7 mouse cellular contexts compared by ENCODE assay signal in genomic region chr13:37434137-37434772, GRCm38 (mm10).
DNase-seq lines count a peak whose midpoint lies in the region; ATAC-seq lines count a peak whose summit lies in the region.

No protein-coding gene starts in this region.

- peak overlapping the region; percentile 76 for H3K4me2 ChIP-seq in intestine, embryonic 14.5 days (ENCODE audit: low read length)

- peak overlapping the region; percentile 44 for H3K4me3 ChIP-seq in intestine, embryonic 14.5 days (ENCODE audit: low read depth, low read length)
- H3K4me3 ChIP-seq in megakaryocyte, embryonic 14.5 days (replicated peaks), result peak overlapping the region; percentile 91

- peak; percentile 53; the same call in 1 of the 2 replicates for ATAC-seq in intestine, embryonic 14.5 days (replicated peaks; ENCODE audit: low FRiP score, low TSS enrichment, low read depth)

- WGBS in intestine, embryonic 14.5 days, result under 1% methylated on average over 19 of the region's 19 CpGs

- H3K9ac ChIP-seq in intestine, embryonic 14.5 days (ENCODE audit: low read length), result peak overlapping the region; percentile 55

- H3K27me3 ChIP-seq in intestine, embryonic 14.5 days (replicated peaks; ENCODE audit: control insufficient read depth, insufficient read depth, low read length), result peaks cover 21% of the 10 kb centered on the region
- H3K27me3 ChIP-seq in megakaryocyte, embryonic 14.5 days (replicated peaks), result peaks cover 13% of the 10 kb centered on the region

- H3K27ac ChIP-seq in intestine, embryonic 14.5 days (ENCODE audit: low read depth), result peak overlapping the region; percentile 48

- H3K9me3 ChIP-seq in intestine, embryonic 14.5 days (ENCODE audit: control insufficient read depth, low read length), result no peaks in the 10 kb centered on the region
- no peaks in the 10 kb centered on the region; the same call in 1 of the 2 replicates for H3K9me3 ChIP-seq in megakaryocyte, embryonic 14.5 days

- intact Hi-C loops in left cerebral cortex, postnatal 10 days (cut with DNase I), result no loop called here

- H3K4me1 ChIP-seq in intestine, embryonic 14.5 days (replicated peaks; ENCODE audit: control insufficient read depth, insufficient read depth, low read length), result peaks cover 10% of the 10 kb centered on the region; the same call in 1 of the 2 replicates
- H3K4me1 ChIP-seq in megakaryocyte, embryonic 14.5 days, result peaks cover 35% of the 10 kb centered on the region

- DNase-seq in R1 (ENCODE audit: low read depth, low spot score), result peak; percentile 78
- DNase-seq in cerebellum, postnatal 25 days, result peak; percentile 38 to 61
- DNase-seq in gastrocnemius, postnatal 25 days, result peak; percentile 38
- peak; percentile 87 for DNase-seq in intestine, embryonic 14.5 days (ENCODE audit: low spot score)
- DNase-seq in left cerebral cortex, postnatal 10 days (ENCODE audit: extremely low spot score in 1 of 2, low spot score in 2 of 2), result peak; percentile 57 to 70
- DNase-seq in right cerebral cortex, postnatal 10 days (ENCODE audit: low spot score in 2 of 2), result peak; percentile 75 to 76

- no peaks in the 10 kb centered on the region for H3K36me3 ChIP-seq in intestine, embryonic 14.5 days (ENCODE audit: control insufficient read depth, insufficient read depth, low read length)
- no peaks in the 10 kb centered on the region for H3K36me3 ChIP-seq in megakaryocyte, embryonic 14.5 days (replicated peaks; ENCODE audit: low read length)

Comparison
In these comparisons a context has a peak if more than half of its experiments do, and no peak if none do; other contexts are left out.
1. Peak in every context shown above with its lines: DNase-seq, ATAC-seq, H3K4me3 ChIP-seq and H3K27ac ChIP-seq.